Mouse (Mus musculus): ENCODE results near the gene Cd28. TPM values are rescaled to one million over a fixed set of nuclear protein-coding genes. Genes with fewer than 3 reads are reported as not detected.
"Not testable (repeated sequence)": the region's sequence is repeated elsewhere in the genome, so short reads cannot be mapped to it uniquely, and the experiment has no call there.

Gene Cd28
- total and polyA plus RNA-seq, 2 experiments from 2014 or later, result 0.10 to 0.16 TPM

DNA sequence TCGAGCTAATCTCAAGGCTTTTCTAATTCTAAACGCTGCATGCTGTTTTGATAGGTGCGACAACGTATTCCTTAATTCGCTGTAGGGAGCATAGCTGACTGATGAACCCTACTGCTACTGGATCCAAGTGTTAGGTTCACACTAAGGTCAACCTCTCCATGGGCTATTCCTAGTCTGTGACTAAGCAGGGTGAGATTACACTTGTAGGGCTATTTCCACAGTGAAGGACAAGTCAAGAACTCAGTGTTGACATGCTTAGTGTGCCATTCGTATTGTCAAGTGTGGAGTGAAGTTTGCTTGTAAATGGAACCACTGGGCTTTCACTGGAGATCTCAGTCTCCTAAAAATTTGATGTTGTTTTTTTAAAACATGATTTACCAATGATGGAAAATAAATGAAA lies 99.3 kb downstream of the Cd28 start:
- Histone ChIP-seq H3K9ac (replicated peaks; ENCODE audit: low read length) (no peak overlapping the region), H3K27ac (no peak overlapping the region), H3K9me3 (ENCODE audit: low read length) (no peaks in the 10 kb centered on the region), H3K27me3 (ENCODE audit: insufficient read depth, low read length) (no peaks in the 10 kb centered on the region), H3K4me3 (ENCODE audit: low read length) (no peak overlapping the region), H3K4me1 (ENCODE audit: insufficient read depth, low read length) (no peaks in the 10 kb centered on the region), H3K36me3 (ENCODE audit: insufficient read depth, low read length) (no peaks in the 10 kb centered on the region), H3K4me2 (ENCODE audit: low read depth, low read length) (no peak overlapping the region)
- no peak for ATAC-seq
- no peak for TF ChIP-seq CTCF (IDR thresholded peaks at IDR 0.05; ENCODE audit: low read depth)
- WGBS, result 90% methylated on average over 6 of the region's 6 CpGs
- DNase-seq (ENCODE audit: low spot score), result no peak

DNA sequence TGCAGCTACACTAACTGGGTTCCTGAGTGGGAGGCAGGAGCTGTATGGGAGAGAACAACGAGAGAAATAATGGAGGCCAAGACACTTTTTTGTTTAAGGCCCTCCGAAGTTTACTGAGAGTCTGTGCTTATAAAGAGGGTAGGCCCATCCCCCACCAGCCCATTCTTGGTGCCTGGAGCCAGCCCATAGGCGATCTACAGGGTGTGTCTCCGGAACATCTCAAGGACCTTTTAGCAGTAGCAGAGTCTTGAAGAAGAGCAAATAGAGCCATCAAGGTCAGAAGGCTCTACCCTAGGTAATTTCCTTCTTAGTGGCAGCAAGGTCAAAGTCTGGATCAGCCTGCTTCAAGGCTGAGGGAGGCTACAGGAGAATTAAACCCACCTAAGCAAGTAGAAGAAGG lies 101.9 kb downstream of the Cd28 start:
- WGBS, result 73% methylated on average over 4 of the region's 4 CpGs
- not testable (repeated sequence) for H3K9me3 ChIP-seq (ENCODE audit: low read length); H3K9ac ChIP-seq (replicated peaks; ENCODE audit: low read length); H3K27me3 ChIP-seq (ENCODE audit: insufficient read depth, low read length); ATAC-seq; H3K36me3 ChIP-seq (ENCODE audit: insufficient read depth, low read length); DNase-seq (ENCODE audit: low spot score); H3K4me2 ChIP-seq (ENCODE audit: low read depth, low read length); H3K27ac ChIP-seq; H3K4me1 ChIP-seq (ENCODE audit: insufficient read depth, low read length); H3K4me3 ChIP-seq (ENCODE audit: low read length)

DNA sequence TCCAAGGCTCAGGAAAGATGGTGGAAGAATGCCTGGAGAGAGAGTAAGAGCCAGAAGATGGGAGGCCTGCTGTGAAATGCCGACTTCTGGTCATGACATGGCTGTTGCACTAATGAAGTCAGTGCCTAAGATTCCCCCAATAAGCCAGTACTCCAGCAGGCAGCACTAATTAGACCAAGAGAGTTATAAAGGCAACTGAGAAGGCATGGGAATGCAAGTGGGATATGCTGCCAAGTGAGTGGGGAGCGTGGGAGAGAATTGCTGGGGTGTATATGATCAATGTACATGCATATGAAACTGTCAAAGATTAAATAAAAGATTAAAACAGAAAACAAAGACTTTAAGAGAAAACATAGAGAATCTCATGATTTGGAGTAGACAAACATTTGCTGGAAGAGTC lies 103.4 kb downstream of the Cd28 start:
- Histone ChIP-seq H3K27me3 (ENCODE audit: insufficient read depth, low read length) (no peaks in the 10 kb centered on the region), H3K36me3 (ENCODE audit: insufficient read depth, low read length) (no peaks in the 10 kb centered on the region), H3K4me1 (ENCODE audit: insufficient read depth, low read length) (no peaks in the 10 kb centered on the region), H3K9me3 (ENCODE audit: low read length) (no peaks in the 10 kb centered on the region), H3K4me2 (ENCODE audit: low read depth, low read length) (no peak overlapping the region), H3K4me3 (ENCODE audit: low read length) (no peak overlapping the region), H3K9ac (replicated peaks; ENCODE audit: low read length) (no peak overlapping the region), H3K27ac (no peak overlapping the region)
- WGBS, result 65% methylated on average over 2 of the region's 2 CpGs
- DNase-seq (ENCODE audit: low spot score) (no peak), ATAC-seq (no peak)
- no peak for TF ChIP-seq CTCF (IDR thresholded peaks at IDR 0.05; ENCODE audit: low read depth)

DNA sequence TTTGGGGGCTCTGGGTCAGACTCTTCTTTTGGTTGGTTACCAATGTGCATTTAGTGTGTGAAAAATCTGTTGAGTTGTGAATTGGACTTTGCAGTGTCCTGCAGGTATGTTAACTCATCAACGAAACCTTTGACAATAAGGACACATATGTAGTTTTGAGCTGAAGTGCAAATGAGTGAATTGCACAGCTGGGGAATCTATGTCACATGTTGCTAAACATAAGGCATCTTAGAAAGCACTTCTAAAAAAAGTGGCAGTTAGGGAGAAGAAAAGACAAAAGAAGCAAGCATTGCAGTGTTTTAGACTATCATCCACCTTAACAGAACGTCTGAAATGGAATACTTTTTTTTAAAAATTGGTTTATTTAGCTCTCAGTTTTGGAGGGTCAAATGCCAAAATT lies 104.4 kb downstream of the Cd28 start:
- Histone ChIP-seq H3K4me3 (ENCODE audit: low read length) (no peak overlapping the region), H3K36me3 (ENCODE audit: insufficient read depth, low read length) (no peaks in the 10 kb centered on the region), H3K9me3 (ENCODE audit: low read length) (no peaks in the 10 kb centered on the region), H3K27me3 (ENCODE audit: insufficient read depth, low read length) (no peaks in the 10 kb centered on the region), H3K9ac (replicated peaks; ENCODE audit: low read length) (no peak overlapping the region), H3K4me2 (ENCODE audit: low read depth, low read length) (no peak overlapping the region), H3K4me1 (ENCODE audit: insufficient read depth, low read length) (no peaks in the 10 kb centered on the region), H3K27ac (no peak overlapping the region)
- ATAC-seq (no peak), DNase-seq (ENCODE audit: low spot score) (no peak)
- no peak for TF ChIP-seq CTCF (IDR thresholded peaks at IDR 0.05; ENCODE audit: low read depth)
- 84% methylated on average over 2 of the region's 2 CpGs for WGBS

DNA sequence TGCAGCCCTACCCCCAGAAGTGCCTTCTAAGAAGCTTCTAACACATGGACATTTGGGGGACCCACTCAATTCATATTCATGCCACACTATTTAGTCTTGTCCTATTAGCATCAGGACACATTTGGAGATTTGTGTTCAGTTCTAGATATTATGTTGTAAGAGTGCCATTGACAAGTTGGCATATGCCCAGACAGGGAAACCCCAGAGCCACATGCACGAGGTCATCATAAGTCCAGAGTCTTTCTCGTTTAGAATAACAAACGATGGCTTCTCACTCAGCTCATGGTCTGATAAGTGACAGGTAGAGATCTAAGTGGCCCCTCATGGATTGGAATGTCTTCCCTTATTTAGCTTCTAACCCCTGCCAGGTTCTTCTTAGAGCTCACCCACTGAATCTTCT lies 105.0 kb downstream of the Cd28 start:
- TF ChIP-seq CTCF (IDR thresholded peaks at IDR 0.05; ENCODE audit: low read depth), result no peak
- DNase-seq (ENCODE audit: low spot score), result no peak
- no peak overlapping the region for H3K4me3 ChIP-seq (ENCODE audit: low read length)
- no peak overlapping the region for H3K4me2 ChIP-seq (ENCODE audit: low read depth, low read length)
- no peaks in the 10 kb centered on the region for H3K27me3 ChIP-seq (ENCODE audit: insufficient read depth, low read length)
- no peaks in the 10 kb centered on the region for H3K9me3 ChIP-seq (ENCODE audit: low read length)
- H3K36me3 ChIP-seq (ENCODE audit: insufficient read depth, low read length), result no peaks in the 10 kb centered on the region
- WGBS, result 68% methylated on average over 3 of the region's 3 CpGs
- H3K27ac ChIP-seq, result no peak overlapping the region
- H3K4me1 ChIP-seq (ENCODE audit: insufficient read depth, low read length), result no peaks in the 10 kb centered on the region
- no peak overlapping the region for H3K9ac ChIP-seq (replicated peaks; ENCODE audit: low read length)
- no peak for ATAC-seq

Other genes starting within 250 kb of the Cd28 start
- gene Raph1, start 149.7 kb upstream of the Cd28 start, total RNA-seq (2014; rRNA removed), result 30.2 and 31.0 TPM in 2 replicates
- gene Raph1, start 149.7 kb upstream of the Cd28 start, polyA plus RNA-seq (2015; fragmentation: Nextera tagmentation; extraction: Ambion mirVana), result 18.1 and 18.7 TPM in 2 replicates
- not detected in 2 replicates for gene Ctla4, start 170.2 kb downstream of the Cd28 start, total RNA-seq (2014; rRNA removed)
- not detected in 2 replicates for gene Ctla4, start 170.2 kb downstream of the Cd28 start, polyA plus RNA-seq (2015; fragmentation: Nextera tagmentation; extraction: Ambion mirVana)

Measured in hindbrain, postnatal 0 days (tissue).